Mouse (Mus musculus) left cerebral cortex, postnatal 14 days (tissue): ENCODE results near the gene Plekha7. TPM values are rescaled to one million over a fixed set of nuclear protein-coding genes. Genes with fewer than 3 reads are reported as not detected.

Experiments
- DNase-seq, 2 experiments: peaks; one replicate each; pipeline ENCODE4 v3.0.0; 2021 to 2022; ENCODE audit warnings: low spot score in 2 of 2, mixed read lengths in 1 of 2
- intact Hi-C: fragments of 180-260 bp; cut with DNase I; formaldehyde crosslinking; loops from one replicate; pipeline ENCODE4 v1.15.1; 2025
- total RNA-seq, 2 experiments: library from RNA; stranded (reverse); gene quantifications; 2 replicates each; pipeline ENCODE4 v1.2.3; 2021

Gene Plekha7
- total RNA-seq, 2 experiments from 2014 or later, result 21.0 to 23.5 TPM

DNA sequence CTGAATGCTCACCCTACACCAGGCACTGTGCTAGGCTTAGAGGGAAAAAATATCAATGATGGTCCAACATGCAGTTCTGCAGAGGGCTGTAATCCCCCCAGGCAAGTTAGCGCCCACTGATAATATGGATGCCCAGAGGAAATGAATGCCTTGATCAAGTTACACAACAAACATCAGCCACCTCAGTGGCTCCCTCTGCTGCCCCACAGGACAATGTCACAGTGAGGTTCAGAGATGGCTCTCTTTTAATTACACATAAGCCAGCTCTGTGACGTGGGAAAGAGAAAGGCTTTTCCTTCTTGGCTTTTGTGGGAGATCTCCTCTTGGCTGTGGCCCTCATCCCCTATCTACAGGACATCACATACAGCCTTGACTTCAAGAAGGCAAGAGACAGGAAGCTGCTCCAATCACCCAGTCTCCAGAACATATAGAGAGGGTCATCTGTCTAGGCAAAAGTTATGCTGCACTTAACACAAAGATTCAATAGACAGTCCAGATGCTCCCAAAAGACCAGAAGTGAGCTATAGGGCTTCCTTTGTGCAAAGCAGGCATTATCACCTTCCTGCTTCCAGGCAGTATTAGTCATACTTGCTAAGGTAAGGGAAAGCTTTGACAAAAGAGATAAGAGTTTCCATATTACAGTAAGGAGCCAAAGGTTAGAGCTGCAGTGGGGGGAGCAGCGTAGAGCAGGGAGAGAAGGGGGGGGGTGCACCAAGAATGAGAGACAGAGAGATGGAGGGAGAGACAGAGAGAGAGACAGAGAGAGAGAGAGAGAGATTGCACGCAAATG lies 47.2 kb downstream of the Plekha7 start:
- DNase-seq, result no peak
- intact Hi-C loops, result loop anchor here (5.0 kb wide), 1 partner anchor 61 kb away; no protein-coding TSS in a partner anchor

DNA sequence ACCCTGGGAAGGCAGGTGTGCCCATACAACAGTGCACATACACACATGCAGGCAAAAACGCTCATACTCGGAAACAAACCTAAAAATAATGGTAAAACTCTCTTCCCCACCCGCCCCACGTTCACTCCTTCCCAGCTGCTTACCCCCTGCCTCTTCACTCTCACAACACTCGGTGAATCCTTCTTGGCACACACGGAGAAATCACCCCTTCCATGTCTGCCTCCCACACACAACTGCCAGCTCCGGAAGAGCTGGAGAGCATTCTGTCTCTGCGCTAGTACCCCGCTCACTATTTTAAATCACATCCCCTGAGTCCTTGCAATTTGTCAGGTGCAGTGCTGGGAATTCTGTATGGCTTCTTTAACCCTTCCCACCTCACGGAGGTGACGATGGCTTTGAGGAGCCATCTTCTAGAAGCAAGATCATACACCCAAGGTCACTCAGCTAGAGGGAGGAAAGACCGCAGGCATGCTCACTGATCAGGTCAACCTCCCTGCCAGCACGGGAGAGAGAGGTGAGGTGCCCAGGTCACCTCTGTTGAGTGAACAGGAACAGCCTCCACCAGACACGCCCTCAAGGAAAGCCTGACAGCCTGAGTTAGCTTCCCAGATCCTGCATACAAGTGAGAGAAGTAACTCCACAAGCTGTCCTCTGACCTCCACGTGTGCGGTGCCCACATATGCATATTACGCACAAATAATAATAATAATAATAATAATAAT lies 49.6 kb downstream of the Plekha7 start:
- intact Hi-C loops, result no loop called here
- DNase-seq, result peak; percentile 74 to 90

DNA sequence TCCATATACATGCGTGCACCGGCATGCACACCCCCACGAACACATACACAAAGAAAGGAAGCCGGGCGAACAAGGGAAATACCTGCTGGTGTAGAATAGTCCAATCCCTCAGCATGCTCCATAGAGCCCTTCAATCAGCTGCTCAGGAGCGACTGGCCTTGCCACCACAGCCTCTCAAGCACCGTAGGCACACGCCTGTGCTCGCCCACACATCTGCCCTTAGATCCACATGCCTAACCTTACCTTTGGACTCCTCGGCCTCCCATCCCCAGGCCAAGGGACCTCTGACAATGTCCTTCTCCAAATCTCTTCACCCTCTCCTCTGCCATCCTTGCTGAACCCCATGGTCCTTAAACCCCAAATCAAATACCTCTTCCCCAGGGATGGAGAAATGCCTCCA lies 50.2 kb downstream of the Plekha7 start:
- DNase-seq, result no peak
- intact Hi-C loops, result no loop called here

DNA sequence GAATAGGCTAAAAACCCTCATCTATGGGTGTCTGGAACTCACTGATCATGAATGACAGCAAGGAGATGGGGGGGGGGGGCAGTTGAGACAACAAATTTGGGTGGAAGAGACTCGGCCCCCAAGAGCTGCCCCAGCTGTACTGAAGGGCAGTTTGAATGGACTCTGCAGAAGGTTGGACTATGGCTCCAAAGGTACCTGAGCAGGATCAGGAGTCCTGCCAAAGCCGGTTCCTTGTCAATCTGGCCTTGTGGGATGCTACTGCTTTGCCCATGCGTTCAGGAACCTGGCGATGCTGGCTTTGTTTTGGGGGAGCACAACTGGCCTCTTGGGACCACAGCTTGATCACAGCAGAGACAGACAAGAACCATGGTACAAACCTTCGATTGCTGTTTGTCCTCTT lies 52.5 kb downstream of the Plekha7 start:
- intact Hi-C loops, result no loop called here
- no peak for DNase-seq

DNA sequence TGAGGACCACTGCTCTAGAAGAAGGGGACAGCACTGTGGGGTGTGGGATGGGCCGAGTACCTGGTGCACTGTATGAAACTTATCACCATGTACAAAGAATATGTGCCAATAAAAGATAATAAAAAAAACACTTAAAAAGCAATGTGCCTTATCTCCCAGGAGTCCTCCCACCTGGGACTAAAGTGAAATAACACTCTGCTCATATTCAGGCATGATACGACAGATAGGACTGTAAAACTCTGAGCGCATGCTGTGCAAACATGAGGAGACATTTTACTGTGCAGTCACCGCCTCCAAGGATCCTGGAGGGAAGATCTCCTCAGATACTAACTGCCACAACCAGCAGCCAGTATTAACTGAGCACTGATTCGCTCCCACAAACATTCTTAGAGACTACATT lies 53.5 kb downstream of the Plekha7 start:
- DNase-seq, result no peak
- intact Hi-C loops, result no loop called here

DNA sequence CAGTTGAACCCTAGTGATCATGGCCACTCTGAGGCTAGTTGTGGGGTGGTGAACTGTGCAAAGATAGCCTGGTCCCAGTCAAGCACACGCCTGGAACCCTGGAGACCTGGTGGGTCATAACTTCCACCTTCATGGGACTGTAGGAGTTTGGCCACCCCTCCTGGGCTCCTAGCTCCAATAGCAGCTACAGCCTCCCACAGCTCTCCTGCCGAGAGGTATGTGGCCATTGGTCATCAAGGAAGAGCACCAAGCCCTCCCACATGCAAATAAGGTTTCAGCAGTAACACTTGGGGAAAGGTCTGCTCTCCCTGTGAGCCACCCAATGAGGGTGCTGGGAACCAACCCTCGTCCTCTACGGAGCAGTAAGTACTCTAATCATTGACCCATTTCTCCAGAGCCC lies 55.7 kb downstream of the Plekha7 start:
- no peak for DNase-seq
- intact Hi-C loops, result no loop called here

DNA sequence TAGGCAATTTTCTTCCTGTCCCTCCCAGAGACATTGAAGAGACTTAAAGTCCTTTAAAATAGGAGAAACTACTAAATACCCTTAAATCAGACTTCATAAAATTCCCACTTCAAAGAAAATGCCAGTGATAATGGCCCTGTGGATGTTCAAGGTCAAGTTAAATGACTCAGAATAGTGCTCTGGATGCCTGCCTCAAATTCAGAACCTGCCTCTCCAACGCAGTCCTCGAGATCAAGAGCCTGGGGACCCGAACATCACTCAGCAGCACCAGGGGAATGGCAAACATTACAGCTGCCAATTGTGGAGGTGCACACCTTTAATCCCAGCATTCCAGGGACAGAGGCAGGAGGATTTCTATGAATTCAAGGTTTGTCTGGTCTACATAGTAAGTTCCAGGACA lies 56.7 kb downstream of the Plekha7 start:
- intact Hi-C loops, result no loop called here
- no peak for DNase-seq

DNA sequence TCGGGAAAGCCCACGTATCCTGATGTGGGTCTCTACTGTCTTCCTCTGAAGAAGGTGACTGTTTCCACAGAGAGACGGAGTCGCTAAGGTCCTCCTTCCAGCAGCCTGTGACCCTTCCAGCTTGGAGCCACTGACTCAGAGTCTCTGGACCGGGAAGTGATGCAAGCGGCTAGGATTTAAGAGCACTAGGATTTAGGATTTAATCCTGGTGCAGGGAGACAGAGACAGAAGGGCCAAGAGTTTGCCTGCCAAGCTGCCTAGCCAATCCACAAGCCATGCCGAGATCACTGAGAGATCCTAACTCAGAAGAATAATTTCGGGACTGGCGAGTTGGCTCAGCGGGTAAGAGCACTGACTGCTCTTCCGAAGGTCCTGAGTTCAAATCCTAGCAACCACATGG lies 59.6 kb downstream of the Plekha7 start:
- intact Hi-C loops, result no loop called here
- DNase-seq, result no peak

DNA sequence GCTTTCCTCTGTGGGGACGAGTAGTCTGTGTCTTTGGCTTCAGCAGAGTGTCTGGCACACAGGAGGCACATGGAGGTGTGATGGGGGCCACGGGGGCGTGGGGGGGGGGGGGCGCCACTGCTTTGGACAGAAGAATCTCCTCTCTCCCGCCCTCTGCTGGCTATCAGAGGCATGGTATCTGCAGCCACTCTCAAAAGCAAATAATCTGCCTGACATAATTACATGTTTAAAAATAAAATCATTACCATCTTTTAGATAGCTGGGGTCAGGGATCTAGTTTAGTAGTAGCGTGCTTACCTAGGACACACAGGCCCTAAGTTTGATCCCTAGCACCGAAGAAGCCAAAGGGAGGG lies 60.8 kb downstream of the Plekha7 start:
- no peak for DNase-seq
- intact Hi-C loops, result loop anchor here (1.0 kb wide), 1 partner anchor 76 kb away; no protein-coding TSS in a partner anchor

DNA sequence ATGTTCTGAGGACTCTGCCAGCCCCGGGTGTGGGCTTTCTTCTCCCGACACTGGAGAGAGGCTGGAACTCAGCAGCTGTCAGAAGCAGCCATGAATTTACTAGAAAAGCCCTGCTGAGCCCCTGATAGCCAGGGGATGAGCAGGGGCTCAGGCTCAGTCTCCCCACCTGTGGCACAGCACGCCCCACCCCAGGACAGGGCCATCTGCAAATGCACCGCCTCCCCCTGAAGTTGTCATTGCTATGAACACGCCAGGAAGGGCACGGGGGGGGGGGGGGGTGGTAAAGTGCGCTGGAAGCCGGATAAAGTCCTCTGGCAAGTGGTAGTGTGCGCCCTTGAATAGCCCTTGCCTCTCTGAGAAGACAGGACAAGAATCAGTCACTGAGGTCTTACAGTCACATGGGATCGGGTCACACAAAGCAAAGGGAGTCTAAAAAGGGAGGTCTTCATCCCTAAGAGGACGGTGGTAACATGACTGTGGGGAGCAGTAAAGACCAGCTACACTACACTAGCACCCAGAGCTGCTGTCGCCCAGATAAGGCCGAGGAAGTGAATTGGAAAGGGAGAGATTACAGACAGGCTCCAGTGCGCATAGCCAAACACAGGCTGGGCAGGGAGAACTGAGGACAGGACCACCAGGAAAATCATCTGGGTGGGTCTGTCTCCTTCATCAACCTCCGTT lies 61.3 kb downstream of the Plekha7 start:
- no peak for DNase-seq
- intact Hi-C loops, result loop anchor here (1.0 kb wide), 1 partner anchor 76 kb away; no protein-coding TSS in a partner anchor

DNA sequence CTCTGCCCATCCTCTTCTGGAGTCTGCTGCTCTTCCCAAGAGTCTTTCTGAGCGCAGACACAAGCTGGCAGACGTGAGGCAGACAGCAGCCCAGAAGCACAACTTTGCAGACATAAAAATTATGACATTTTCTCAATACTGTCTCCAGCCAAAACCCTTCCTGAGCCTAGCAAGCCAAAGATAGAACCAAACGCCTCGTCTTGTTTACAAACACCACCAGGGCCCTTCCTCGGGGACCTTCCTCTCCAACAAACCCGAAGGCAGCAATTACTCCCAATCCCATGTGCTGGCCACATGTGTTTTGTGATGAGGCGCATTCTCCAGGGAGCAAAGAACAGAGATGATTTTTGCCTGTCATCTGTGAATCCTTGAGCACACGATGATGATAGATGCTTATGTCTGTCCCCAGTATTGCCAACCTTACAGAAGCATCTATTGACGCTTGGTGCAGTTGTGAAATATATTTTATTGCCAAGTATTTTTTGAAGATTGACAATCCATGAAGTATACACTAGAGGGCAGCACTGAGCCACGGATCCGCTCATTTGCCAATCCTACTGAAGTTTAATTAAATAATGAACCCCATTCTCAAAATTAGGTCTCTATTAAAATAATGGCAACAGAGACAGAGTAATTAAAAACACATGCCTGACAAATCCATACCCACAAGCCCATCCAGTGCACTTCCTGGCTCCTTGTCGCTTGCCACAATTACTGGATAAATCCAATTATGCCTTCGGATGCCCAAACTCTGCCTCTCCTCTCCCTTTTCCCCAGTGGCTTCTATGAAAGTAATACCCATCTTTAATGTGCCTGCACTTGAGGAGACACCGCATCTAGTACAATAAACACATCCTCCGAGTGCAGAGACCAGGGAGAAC lies 62.1 kb downstream of the Plekha7 start:
- intact Hi-C loops, result no loop called here
- DNase-seq, result peak in 1 of 2 experiments; percentile 54

DNA sequence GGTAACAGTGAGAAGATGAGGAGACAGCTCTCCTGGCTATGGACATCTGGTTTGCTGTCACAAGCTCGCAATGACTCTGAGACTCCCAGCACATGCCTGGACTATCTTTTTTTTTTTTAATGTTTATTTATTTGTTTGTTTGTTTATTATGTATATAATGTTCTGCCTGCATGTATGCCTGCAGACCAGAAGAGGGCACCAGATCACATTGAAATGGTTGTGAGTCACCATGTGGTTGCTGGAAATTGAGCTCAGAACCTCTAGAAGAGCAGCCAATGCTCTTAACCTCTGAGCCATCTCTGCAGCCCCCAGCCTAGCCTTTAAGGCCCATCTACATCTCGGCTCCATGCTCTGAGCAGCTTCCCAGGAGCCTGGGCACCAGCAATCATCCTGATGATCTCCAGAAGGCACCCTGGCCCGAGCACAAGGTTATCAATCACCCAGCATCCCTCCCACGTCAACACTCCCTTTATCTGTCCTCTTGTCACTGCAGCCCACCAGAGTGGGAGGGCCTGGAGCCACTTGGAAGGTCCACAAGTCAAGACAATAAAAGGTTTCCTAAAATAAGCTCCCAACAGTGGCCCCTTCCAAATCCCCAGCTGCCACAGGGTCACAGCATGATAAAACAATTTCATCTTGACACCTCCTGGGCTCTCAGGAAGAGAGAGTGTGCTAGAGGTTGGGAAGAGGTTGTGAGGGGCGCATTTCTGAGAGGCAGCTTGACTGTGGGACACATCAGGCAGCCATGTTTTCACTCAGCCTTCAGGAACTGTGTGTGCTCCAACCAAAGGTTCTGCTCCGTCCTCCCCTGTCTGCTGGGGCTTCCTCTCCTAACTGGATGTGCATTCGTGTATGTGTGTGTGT lies 63.6 kb downstream of the Plekha7 start:
- DNase-seq, result no peak
- intact Hi-C loops, result no loop called here

DNA sequence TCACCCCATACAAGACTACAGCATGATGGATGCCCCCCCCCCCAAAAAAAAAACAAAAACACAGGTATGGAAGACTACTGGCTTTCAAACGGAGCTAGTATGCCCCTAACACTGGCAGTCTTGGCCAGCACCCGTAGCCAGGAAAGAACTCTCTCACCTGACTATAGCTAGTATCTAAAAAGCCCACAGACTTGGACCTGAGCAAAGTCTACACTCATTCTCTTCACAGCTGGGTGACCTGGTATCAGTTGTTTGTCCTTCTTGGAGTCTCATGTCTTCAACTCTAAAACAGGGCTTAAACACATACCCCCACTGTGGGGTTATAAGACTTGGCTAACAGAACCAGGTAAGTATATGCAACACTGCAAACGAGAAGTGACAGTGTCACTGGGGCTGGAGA lies 65.4 kb downstream of the Plekha7 start:
- intact Hi-C loops, result no loop called here
- no peak for DNase-seq

DNA sequence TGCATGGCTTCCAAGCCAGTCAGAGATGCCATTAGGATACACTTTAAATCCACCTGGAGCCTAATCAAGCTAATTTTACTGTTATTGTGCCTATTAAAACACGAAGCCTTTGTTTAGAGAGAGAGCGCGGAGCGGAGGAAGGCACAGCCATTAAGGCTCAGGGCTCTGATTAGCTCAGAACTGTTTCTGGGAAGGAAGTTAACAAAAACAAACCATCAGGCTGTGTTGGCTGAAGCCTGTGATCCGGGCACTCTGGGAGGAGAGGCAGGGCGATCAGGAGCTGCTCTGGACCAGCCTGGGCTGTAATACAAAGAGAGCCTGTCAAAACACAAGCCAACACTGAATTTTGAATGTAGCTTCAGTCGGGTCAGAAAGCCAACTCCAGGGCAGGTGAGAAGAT lies 66.6 kb downstream of the Plekha7 start:
- intact Hi-C loops, result no loop called here
- DNase-seq, result no peak

DNA sequence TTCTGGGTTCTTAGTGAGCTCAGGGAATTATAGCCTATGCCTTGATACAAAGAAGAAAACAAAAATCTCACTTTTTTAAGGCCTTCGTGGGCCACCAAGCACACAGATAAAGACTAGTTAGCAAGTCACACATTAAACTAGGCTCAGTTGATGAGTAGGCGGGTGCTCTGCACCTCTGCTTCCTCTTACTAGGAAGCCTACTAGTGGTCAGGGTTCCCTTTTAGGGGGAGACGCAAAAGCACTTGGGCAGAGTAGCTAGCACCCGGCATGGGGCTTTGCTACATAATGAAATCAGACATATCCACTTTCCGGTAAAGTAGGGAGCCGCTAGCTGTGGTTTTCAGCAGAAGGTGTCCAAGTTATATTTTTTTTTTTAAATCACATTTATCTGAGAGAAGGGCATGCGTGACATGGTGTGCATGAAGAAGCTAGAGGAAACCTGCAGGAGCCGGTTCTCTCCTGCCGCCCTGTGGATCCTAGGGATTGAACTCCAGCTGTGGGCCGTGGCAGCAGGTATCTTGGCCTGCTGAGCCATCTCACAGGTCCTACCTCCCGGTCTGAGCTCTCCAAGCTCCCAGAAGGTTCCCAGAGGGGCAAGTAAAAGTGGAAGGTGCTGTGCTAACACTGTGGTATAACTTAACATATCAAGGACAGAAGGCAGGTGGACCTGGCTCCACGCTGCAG lies 67.2 kb downstream of the Plekha7 start:
- no peak for DNase-seq
- intact Hi-C loops, result no loop called here

DNA sequence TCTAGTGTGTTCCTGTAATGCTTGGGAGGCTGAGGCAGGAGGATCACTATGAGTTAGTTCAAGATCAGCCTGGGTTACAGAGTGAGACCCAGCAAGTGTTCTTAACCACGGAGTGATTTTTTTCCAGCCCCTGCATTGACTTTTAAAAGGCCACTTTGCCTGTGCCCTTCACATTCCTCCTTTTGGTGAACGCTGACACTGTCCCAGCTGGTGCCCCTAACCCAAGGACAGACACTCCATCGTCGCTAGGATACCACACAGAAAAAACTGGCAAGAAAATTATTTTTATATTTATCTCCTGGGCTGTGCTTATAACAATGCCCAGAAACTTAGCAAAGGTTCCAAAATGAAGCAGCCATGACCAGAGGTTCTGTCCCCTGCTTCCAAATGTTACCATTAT lies 67.8 kb downstream of the Plekha7 start:
- intact Hi-C loops, result no loop called here
- DNase-seq, result no peak

DNA sequence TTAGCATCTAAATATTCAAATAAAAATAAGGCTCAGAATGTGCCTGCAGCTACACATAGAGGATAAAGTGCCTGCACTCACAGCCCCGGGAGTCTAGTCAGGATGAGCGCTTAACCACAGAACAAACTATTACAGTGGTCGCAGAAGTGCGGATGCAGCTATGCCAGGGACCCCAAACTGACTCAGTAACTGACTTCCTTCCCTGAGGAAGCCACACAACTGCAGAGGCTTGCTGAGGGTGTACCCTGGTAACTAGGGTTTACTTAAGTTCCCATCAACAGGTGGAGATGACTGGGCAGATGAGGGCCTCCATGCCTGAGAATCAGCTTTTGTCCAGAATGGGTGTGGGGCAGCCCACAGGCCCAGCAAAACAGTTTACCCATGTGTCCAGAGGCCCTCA lies 69.9 kb downstream of the Plekha7 start:
- intact Hi-C loops, result loop anchor here (5.0 kb wide), 1 partner anchor 76 kb away; no protein-coding TSS in a partner anchor
- DNase-seq, result no peak
